Mouse (Mus musculus) G1E (cell line): ENCODE measurements around the gene Kalrn. TPM values are rescaled to one million over a fixed set of nuclear protein-coding genes. Genes with fewer than 3 reads are reported as not detected.

ENCODE experiments used
- ATAC-seq: 2 replicates; pipeline ENCODE4 v1.8.0; 2016; ENCODE audit warnings: mild to moderate bottlenecking; ENCODE audit not compliant: insufficient number of reproducible peaks, poor library complexity, low FRiP score, severe bottlenecking; ENCODE audit errors: extremely low read depth
- DNase-seq: peaks from one replicate; pipeline ENCODE4 v3.0.0; 2012; ENCODE audit warnings: low spot score
- H3K27me3 ChIP-seq: 2 replicates; pipeline ENCODE4 v1.6.1; 2012; ENCODE audit warnings: mild to moderate bottlenecking, low read length, inconsistent platforms; ENCODE audit not compliant: insufficient read depth
- H3K36me3 ChIP-seq: replicated peaks from 2 replicates; pipeline ENCODE3; 2012; ENCODE audit warnings: mild to moderate bottlenecking, inconsistent platforms
- H3K4me1 ChIP-seq: 2 replicates; pipeline ENCODE4 v1.6.1; 2012; ENCODE audit warnings: low read depth, low read length, inconsistent platforms, mixed read lengths; ENCODE audit not compliant: insufficient read depth
- H3K4me3 ChIP-seq: 2 replicates; pipeline ENCODE4 v1.5.1; 2012; ENCODE audit warnings: low read depth, mild to moderate bottlenecking, inconsistent platforms, low read length, moderate library complexity, mixed read lengths
- H3K9me3 ChIP-seq: replicated peaks from 2 replicates; pipeline ENCODE4 v1.6.1; 2012; ENCODE audit warnings: inconsistent platforms
- CTCF ChIP-seq: IDR thresholded peaks from 2 replicates; pipeline ENCODE4 v1.5.1; 2012; ENCODE audit warnings: low read depth, low read length, inconsistent platforms, mixed read lengths
- GATA1 ChIP-seq: IDR thresholded peaks from 2 replicates; pipeline ENCODE4 v1.6.1; 2012; ENCODE audit warnings: borderline replicate concordance, low read length, inconsistent platforms, mixed read lengths
- GATA2 ChIP-seq: IDR thresholded peaks from 2 replicates; pipeline ENCODE4 v1.6.1; 2012; ENCODE audit warnings: low read depth, low read length, inconsistent platforms, borderline replicate concordance
- POLR2AphosphoS5 ChIP-seq: IDR thresholded peaks from 2 replicates; pipeline ENCODE4 v1.6.1; 2012; ENCODE audit warnings: low read depth, low read length, inconsistent platforms; ENCODE audit not compliant: insufficient replicate concordance
- TAL1 ChIP-seq: conservative IDR thresholded peaks from 2 replicates; pipeline ENCODE4 v1.6.1; 2012; ENCODE audit warnings: low read depth, low read length, inconsistent platforms, mixed read lengths
- polyA plus RNA-seq: library from polyadenylated mRNA; stranded (reverse); fragments of >175 nt; gene quantifications from 2 replicates; pipeline ENCODE4 v1.2.3, GENCODE M21; 2012
- total RNA-seq, 2 experiments: library from RNA; stranded (forward) in 1 of 2; stranded (reverse) in 1 of 2; fragments of 200-1000 nt in 1 of 2; fragments of >200 nt in 1 of 2; fragmentation: Nextera tagmentation in 1 of 2; gene quantifications; 2 replicates each; pipeline ENCODE4 v1.2.3; 2014 to 2017

Gene Kalrn
- total and polyA plus RNA-seq, 3 experiments, result 0.88 to 2.8 (median 1.8) TPM

- TF ChIP-seq TAL1 (no peak), POLR2AphosphoS5 (no peak), CTCF (no peak), GATA1 (no peak), GATA2 (no peak)
- peaks cover 76% of the 10 kb centered on the region for H3K27me3 ChIP-seq
- H3K36me3 ChIP-seq, result no peaks in the 10 kb centered on the region
- no peak for ATAC-seq
- no peaks in the 10 kb centered on the region for H3K9me3 ChIP-seq
- DNase-seq, result no peak
- no peak overlapping the region for H3K4me3 ChIP-seq
- no peaks in the 10 kb centered on the region; the same call in 1 of the 2 replicates for H3K4me1 ChIP-seq
Measured at GRCm38 (mm10) chr16:33936885-33937284, 636.4 kb downstream of the Kalrn start.

GRCm38 (mm10) chr16:33935407-33935785 is 637.9 kb downstream of the Kalrn start:
- Histone ChIP-seq H3K4me3 (no peak overlapping the region), H3K9me3 (no peaks in the 10 kb centered on the region), H3K4me1 (no peaks in the 10 kb centered on the region; the same call in 1 of the 2 replicates), H3K27me3 (peaks cover 75% of the 10 kb centered on the region), H3K36me3 (no peaks in the 10 kb centered on the region)
- no peak for ATAC-seq
- TF ChIP-seq TAL1, result no peak
- TF ChIP-seq GATA2, result no peak
- TF ChIP-seq POLR2AphosphoS5, result no peak
- no peak for TF ChIP-seq GATA1
- no peak for TF ChIP-seq CTCF
- DNase-seq, result no peak

- Histone ChIP-seq H3K4me3 (no peak overlapping the region), H3K9me3 (no peaks in the 10 kb centered on the region), H3K27me3 (peaks cover 78% of the 10 kb centered on the region), H3K36me3 (no peaks in the 10 kb centered on the region), H3K4me1 (no peaks in the 10 kb centered on the region; the same call in 1 of the 2 replicates)
- DNase-seq (no peak), ATAC-seq (no peak)
- TF ChIP-seq TAL1, result no peak
- TF ChIP-seq POLR2AphosphoS5, result no peak
- TF ChIP-seq GATA2, result no peak
Measured at GRCm38 (mm10) chr16:33934701-33935406, 638.5 kb downstream of the Kalrn start.

GRCm38 (mm10) chr16:33933411-33933810 is 639.9 kb downstream of the Kalrn start:
- no peak for TF ChIP-seq GATA2
- no peak for TF ChIP-seq TAL1
- no peak for TF ChIP-seq CTCF
- no peak for TF ChIP-seq POLR2AphosphoS5
- no peak for TF ChIP-seq GATA1
- DNase-seq (no peak), ATAC-seq (no peak)
- Histone ChIP-seq H3K36me3 (no peaks in the 10 kb centered on the region), H3K9me3 (no peaks in the 10 kb centered on the region), H3K4me3 (no peak overlapping the region), H3K4me1 (no peaks in the 10 kb centered on the region; the same call in 1 of the 2 replicates), H3K27me3 (peaks cover 73% of the 10 kb centered on the region)

GRCm38 (mm10) chr16:33932126-33932525 is 641.2 kb downstream of the Kalrn start:
- Histone ChIP-seq H3K9me3 (no peaks in the 10 kb centered on the region), H3K4me3 (no peak overlapping the region), H3K27me3 (peaks cover 65% of the 10 kb centered on the region), H3K36me3 (no peaks in the 10 kb centered on the region), H3K4me1 (no peaks in the 10 kb centered on the region)
- no peak for TF ChIP-seq POLR2AphosphoS5
- no peak for TF ChIP-seq GATA1
- no peak for TF ChIP-seq TAL1
- no peak for TF ChIP-seq CTCF
- no peak for TF ChIP-seq GATA2
- ATAC-seq, result no peak
- DNase-seq, result no peak

- no peak for DNase-seq
- Histone ChIP-seq H3K4me3 (no peak overlapping the region), H3K4me1 (no peaks in the 10 kb centered on the region), H3K27me3 (peaks cover 61% of the 10 kb centered on the region), H3K36me3 (no peaks in the 10 kb centered on the region), H3K9me3 (no peaks in the 10 kb centered on the region)
- ATAC-seq, result no peak
- TF ChIP-seq TAL1 (no peak), CTCF (no peak), POLR2AphosphoS5 (no peak), GATA2 (no peak), GATA1 (no peak)
Measured at GRCm38 (mm10) chr16:33931682-33932081, 641.6 kb downstream of the Kalrn start.
